Mouse (Mus musculus): ENCODE results near the gene Arpc1a. TPM values are rescaled to one million over a fixed set of nuclear protein-coding genes. Genes with fewer than 3 reads are reported as not detected.

The Arpc1a gene
- polyA plus RNA-seq, 1 experiment from 2014 or later, result 185 TPM

DNA sequence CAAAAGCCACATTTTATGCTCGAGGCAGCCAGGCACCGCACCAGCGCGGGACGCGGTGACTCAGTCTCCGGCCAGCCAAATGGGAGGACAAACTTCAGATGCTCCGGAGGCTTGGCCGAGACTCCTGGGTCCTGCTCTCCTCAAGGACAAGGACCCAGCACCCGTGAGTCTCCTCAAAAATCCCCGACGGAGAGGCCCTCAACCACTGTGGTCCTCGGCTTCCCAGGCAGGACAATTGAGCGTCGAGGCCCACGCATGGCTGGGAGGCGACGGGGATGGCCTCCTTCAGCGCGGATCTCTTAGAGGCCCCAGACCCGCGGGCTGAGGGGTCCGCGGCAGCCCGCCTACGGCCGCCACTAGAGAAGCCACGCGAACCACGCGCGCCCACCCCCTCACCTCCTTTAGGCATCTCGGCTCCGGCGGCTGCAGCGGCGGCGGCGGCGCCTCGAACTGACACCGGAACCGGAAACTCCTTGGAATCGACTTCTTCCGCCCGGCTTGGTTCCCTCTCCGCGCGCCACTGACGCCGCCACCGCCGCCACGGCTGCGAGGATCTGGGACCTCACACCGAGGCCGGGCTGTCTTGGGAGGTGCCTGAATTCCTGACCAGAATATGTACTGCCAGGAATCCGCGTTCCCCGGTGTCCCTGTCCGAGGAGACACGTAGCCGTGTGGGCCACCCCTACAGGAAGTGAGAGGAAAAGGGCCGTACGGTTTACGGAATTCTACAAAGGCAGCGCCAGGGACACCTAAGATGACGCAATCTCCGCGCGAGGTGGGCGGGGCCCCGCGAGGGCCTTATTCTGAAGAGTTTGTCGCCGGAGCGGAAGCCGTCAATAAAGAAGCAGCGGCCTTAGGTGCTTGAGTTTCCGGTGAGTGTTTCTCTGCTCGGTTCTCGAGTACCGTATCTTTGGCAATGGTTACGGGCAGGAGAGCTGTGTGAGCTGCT lies 56.2 kb downstream of the Arpc1a start, which contains the start of the genes Pdap1 and Bud31:
Pdap1 (minus strand) TSS at position 668 of the 949 bp plus-strand sequence.
Bud31 (plus strand) TSS at position 792 of the 949 bp plus-strand sequence.
- peaks cover 5% of the 10 kb centered on the region for H3K4me1 ChIP-seq (replicated peaks; ENCODE audit: control insufficient read depth, insufficient read depth, low read length)
- under 1% methylated on average over 82 of the region's 84 CpGs for WGBS
- H3K4me2 ChIP-seq (replicated peaks; ENCODE audit: low read depth, low read length), result peak within 1 kb of the TSS; percentile 69
- no peaks in the 10 kb centered on the region for H3K9me3 ChIP-seq (ENCODE audit: control insufficient read depth, low read length)
- peak within 1 kb of the TSS; percentile 75 for H3K27ac ChIP-seq (ENCODE audit: low read depth, low read length)
- no peaks in the 10 kb centered on the region for H3K27me3 ChIP-seq (ENCODE audit: control insufficient read depth, insufficient read depth, low read length)
- 0 out of 2 replicates have a peak, but pooled peaks cover 7% of the 10 kb centered on the region for H3K36me3 ChIP-seq (ENCODE audit: control insufficient read depth, insufficient read depth, low read length)
- DNase-seq (ENCODE audit: low spot score), result peak; percentile 95
- H3K9ac ChIP-seq (ENCODE audit: low read depth, low read length), result peak within 1 kb of the TSS; percentile 77
- peak; percentile 92 for ATAC-seq (ENCODE audit: low FRiP score)
- H3K4me3 ChIP-seq (ENCODE audit: low read depth, low read length), result peak within 1 kb of the TSS; percentile 94

DNA sequence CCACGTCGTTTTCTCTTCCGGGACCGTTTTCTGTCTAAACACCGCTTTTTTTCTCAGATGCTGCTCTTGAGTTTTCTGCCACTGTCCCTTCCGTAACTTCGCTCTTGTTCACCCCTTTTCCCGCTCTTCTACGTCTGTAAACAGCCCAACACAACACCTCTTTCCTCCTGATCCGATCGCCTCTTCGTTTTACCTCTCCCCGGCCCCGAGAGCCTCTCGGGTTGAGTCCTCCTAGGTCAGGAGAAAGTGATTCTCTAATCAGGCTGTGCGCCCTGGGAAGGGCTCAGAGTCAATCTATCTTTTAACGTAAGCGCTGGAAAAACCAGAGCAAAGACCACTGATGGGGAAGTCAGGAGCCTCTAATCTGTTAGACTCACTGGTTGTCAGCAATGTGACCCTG lies 57.0 kb downstream of the Arpc1a start:
- no peak for ATAC-seq (ENCODE audit: low FRiP score)
- 0 out of 2 replicates have a peak, but pooled peaks cover 11% of the 10 kb centered on the region for H3K36me3 ChIP-seq (ENCODE audit: control insufficient read depth, insufficient read depth, low read length)

DNA sequence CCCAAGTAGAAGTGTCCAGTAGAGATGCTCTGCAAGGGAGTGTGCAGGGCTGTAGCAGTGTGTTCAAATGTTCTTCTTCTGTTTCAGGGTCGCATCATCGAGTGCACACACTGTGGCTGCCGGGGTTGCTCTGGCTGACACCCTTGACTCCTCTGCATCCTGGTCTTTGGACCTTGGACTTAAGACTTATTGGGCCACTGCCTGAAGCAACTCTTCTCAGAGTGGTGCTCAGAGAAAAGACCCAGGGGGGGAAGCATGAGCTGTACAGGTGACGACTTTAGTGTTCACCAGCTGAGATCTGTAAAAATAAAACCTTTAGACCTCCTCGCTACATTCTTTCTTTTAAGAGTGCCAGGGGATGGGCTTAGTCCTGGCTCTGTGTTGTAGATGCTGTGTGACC lies 64.1 kb downstream of the Arpc1a start:
- H3K4me2 ChIP-seq (replicated peaks; ENCODE audit: low read depth, low read length), result no peak overlapping the region
- H3K27ac ChIP-seq (ENCODE audit: low read depth, low read length), result no peak overlapping the region
- DNase-seq (ENCODE audit: low spot score) (no peak), ATAC-seq (ENCODE audit: low FRiP score) (no peak)
- H3K27me3 ChIP-seq (ENCODE audit: control insufficient read depth, insufficient read depth, low read length), result no peaks in the 10 kb centered on the region
- H3K36me3 ChIP-seq (ENCODE audit: control insufficient read depth, insufficient read depth, low read length), result peaks cover 26% of the 10 kb centered on the region; the same call in 1 of the 2 replicates
- H3K9me3 ChIP-seq (ENCODE audit: control insufficient read depth, low read length), result no peaks in the 10 kb centered on the region
- 92% methylated on average over 5 of the region's 5 CpGs for WGBS
- H3K9ac ChIP-seq (ENCODE audit: low read depth, low read length), result no peak overlapping the region
- no peak overlapping the region for H3K4me3 ChIP-seq (ENCODE audit: low read depth, low read length)
- no peaks in the 10 kb centered on the region for H3K4me1 ChIP-seq (replicated peaks; ENCODE audit: control insufficient read depth, insufficient read depth, low read length)

More for the DNA sequence above, 57.0 kb downstream of the Arpc1a start:
- peak overlapping the region; percentile 77 for H3K9ac ChIP-seq (ENCODE audit: low read depth, low read length)
- H3K4me1 ChIP-seq (replicated peaks; ENCODE audit: control insufficient read depth, insufficient read depth, low read length), result peaks cover 5% of the 10 kb centered on the region
- no peaks in the 10 kb centered on the region for H3K9me3 ChIP-seq (ENCODE audit: control insufficient read depth, low read length)
- peak overlapping the region; percentile 62 for H3K4me2 ChIP-seq (replicated peaks; ENCODE audit: low read depth, low read length)
- H3K4me3 ChIP-seq (ENCODE audit: low read depth, low read length), result peak overlapping the region; percentile 94
- no peaks in the 10 kb centered on the region for H3K27me3 ChIP-seq (ENCODE audit: control insufficient read depth, insufficient read depth, low read length)
- DNase-seq (ENCODE audit: low spot score), result no peak
- 1% methylated on average over 18 of the region's 18 CpGs for WGBS
- H3K27ac ChIP-seq (ENCODE audit: low read depth, low read length), result peak overlapping the region; percentile 75

DNA sequence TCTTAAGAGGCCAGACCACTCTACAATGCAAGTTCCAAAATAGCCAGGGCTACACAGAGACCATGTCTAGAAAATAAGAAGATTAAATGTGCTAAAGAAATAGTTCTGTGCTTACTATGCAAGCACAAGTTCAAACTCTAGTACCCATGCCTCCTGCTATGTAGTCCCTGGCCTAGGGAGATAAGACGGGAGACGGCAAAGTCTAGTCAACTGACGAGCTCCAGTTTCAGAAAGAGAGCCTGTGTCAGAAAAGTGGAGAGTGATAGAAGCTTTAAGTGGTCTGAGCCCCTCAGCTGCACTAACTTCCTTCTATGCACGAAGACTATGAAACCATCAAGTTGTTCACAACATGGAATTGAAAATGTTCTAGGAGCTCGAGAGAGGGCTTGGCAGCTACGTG lies 65.7 kb downstream of the Arpc1a start:
- Histone ChIP-seq H3K27ac (ENCODE audit: low read depth, low read length) (no peak overlapping the region), H3K4me3 (ENCODE audit: low read depth, low read length) (no peak overlapping the region), H3K4me1 (replicated peaks; ENCODE audit: control insufficient read depth, insufficient read depth, low read length) (no peaks in the 10 kb centered on the region), H3K27me3 (ENCODE audit: control insufficient read depth, insufficient read depth, low read length) (no peaks in the 10 kb centered on the region), H3K36me3 (ENCODE audit: control insufficient read depth, insufficient read depth, low read length) (peaks cover 22% of the 10 kb centered on the region; the same call in 1 of the 2 replicates), H3K9me3 (ENCODE audit: control insufficient read depth, low read length) (no peaks in the 10 kb centered on the region), H3K4me2 (replicated peaks; ENCODE audit: low read depth, low read length) (no peak overlapping the region), H3K9ac (ENCODE audit: low read depth, low read length) (no peak overlapping the region)
- DNase-seq (ENCODE audit: low spot score) (no peak), ATAC-seq (ENCODE audit: low FRiP score) (no peak)
- 92% methylated on average over 6 of the region's 6 CpGs for WGBS

DNA sequence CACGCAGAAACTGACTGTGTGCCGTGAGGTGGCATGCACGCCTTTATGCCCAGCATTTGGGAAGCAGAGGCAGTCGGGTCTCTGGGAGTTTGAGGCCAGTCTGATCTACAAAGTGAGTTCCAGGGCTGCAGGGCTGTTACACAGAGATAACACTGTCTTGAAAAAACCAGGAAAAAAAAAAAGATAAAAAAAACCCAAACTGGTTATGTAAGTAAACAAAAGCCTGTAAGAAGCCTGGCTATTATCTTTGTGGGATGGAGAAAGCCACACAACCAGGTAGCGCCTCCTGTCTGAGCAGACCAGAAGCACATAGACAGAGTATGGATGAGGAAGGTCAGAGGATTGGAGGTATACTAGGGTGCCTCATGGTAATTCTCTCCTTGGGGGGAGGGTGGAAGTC lies 69.1 kb downstream of the Arpc1a start:
- H3K27me3 ChIP-seq (ENCODE audit: control insufficient read depth, insufficient read depth, low read length), result no peaks in the 10 kb centered on the region
- no peak overlapping the region for H3K27ac ChIP-seq (ENCODE audit: low read depth, low read length)
- ATAC-seq (ENCODE audit: low FRiP score) (no peak), DNase-seq (ENCODE audit: low spot score) (no peak)
- no peak overlapping the region for H3K4me2 ChIP-seq (replicated peaks; ENCODE audit: low read depth, low read length)
- peaks cover 15% of the 10 kb centered on the region; the same call in 1 of the 2 replicates for H3K36me3 ChIP-seq (ENCODE audit: control insufficient read depth, insufficient read depth, low read length)
- H3K9me3 ChIP-seq (ENCODE audit: control insufficient read depth, low read length), result no peaks in the 10 kb centered on the region
- 94% methylated on average over 5 of the region's 5 CpGs for WGBS
- no peak overlapping the region for H3K4me3 ChIP-seq (ENCODE audit: low read depth, low read length)
- no peak overlapping the region for H3K9ac ChIP-seq (ENCODE audit: low read depth, low read length)
- H3K4me1 ChIP-seq (replicated peaks; ENCODE audit: control insufficient read depth, insufficient read depth, low read length), result no peaks in the 10 kb centered on the region

Other genes with a start within 250 kb of the Arpc1a start
- 16.6 and 18.1 TPM in 2 replicates for gene Smurf1, start 118.0 kb upstream of the Arpc1a start, polyA plus RNA-seq (2014; fragmentation: Nextera tagmentation; extraction: Ambion mirVana)
- gene Gm4871, start 51.1 kb upstream of the Arpc1a start, polyA plus RNA-seq (2014; fragmentation: Nextera tagmentation; extraction: Ambion mirVana), result not detected in 2 replicates
- 0.13 TPM in 1 of 2 replicates, not detected in the other for gene 1700018F24Rik, start 40.8 kb upstream of the Arpc1a start, polyA plus RNA-seq (2014; fragmentation: Nextera tagmentation; extraction: Ambion mirVana)
- gene Kpna7, start 200 bp downstream of the Arpc1a start, polyA plus RNA-seq (2014; fragmentation: Nextera tagmentation; extraction: Ambion mirVana), result not detected in 2 replicates
- gene Arpc1b, start 30.4 kb downstream of the Arpc1a start, polyA plus RNA-seq (2014; fragmentation: Nextera tagmentation; extraction: Ambion mirVana), result 49.3 and 54.3 TPM in 2 replicates
- 127 and 138 TPM in 2 replicates for gene Pdap1, start 56.4 kb downstream of the Arpc1a start, polyA plus RNA-seq (2014; fragmentation: Nextera tagmentation; extraction: Ambion mirVana)
- 265 and 269 TPM in 2 replicates for gene Bud31, start 56.5 kb downstream of the Arpc1a start, polyA plus RNA-seq (2014; fragmentation: Nextera tagmentation; extraction: Ambion mirVana)
- gene Ptcd1, start 83.3 kb downstream of the Arpc1a start, polyA plus RNA-seq (2014; fragmentation: Nextera tagmentation; extraction: Ambion mirVana), result 12.3 and 15.9 TPM in 2 replicates
- gene Cpsf4, start 83.4 kb downstream of the Arpc1a start, polyA plus RNA-seq (2014; fragmentation: Nextera tagmentation; extraction: Ambion mirVana), result 27.3 and 31.9 TPM in 2 replicates
- 486 and 490 TPM in 2 replicates for gene Atp5j2, start 108.2 kb downstream of the Arpc1a start, polyA plus RNA-seq (2014; fragmentation: Nextera tagmentation; extraction: Ambion mirVana)
- 8.8 and 9.0 TPM in 2 replicates for gene Zkscan14, start 118.0 kb downstream of the Arpc1a start, polyA plus RNA-seq (2014; fragmentation: Nextera tagmentation; extraction: Ambion mirVana)
- 15.4 and 18.5 TPM in 2 replicates for gene Zkscan5, start 120.7 kb downstream of the Arpc1a start, polyA plus RNA-seq (2014; fragmentation: Nextera tagmentation; extraction: Ambion mirVana)
- 45.9 and 47.6 TPM in 2 replicates for gene Zfp655, start 147.9 kb downstream of the Arpc1a start, polyA plus RNA-seq (2014; fragmentation: Nextera tagmentation; extraction: Ambion mirVana)
- gene Zscan25, start 196.7 kb downstream of the Arpc1a start, polyA plus RNA-seq (2014; fragmentation: Nextera tagmentation; extraction: Ambion mirVana), result 0.53 and 1.3 TPM in 2 replicates

Data from hindbrain, embryonic 11.5 days (tissue).